Mouse (Mus musculus): ENCODE measurements at regions not wholly inside any gene's neighbourhood (a gene's known extent, or its start where the extent isn't known, plus 50 kb on each side); places are given as distances from the start of the nearest gene placed in this dataset.
A peak's percentile ranks its signal among the peaks of the same experiment; 100 is the strongest.

GRCm38 (mm10) chr10:8020916-8021705 is 65.1 kb upstream of the Tab2 start:
- Histone ChIP-seq H3K9ac (ENCODE audit: low read depth, low read length) (no peak overlapping the region), H3K4me3 (ENCODE audit: low read depth, low read length) (no peak overlapping the region), H3K4me1 (ENCODE audit: control insufficient read depth, insufficient read depth, low read length) (no peaks in the 10 kb centered on the region), H3K27ac (replicated peaks; ENCODE audit: low read depth, low read length) (no peak overlapping the region), H3K36me3 (ENCODE audit: control insufficient read depth, insufficient read depth, low read length) (no peaks in the 10 kb centered on the region), H3K4me2 (ENCODE audit: low read depth, low read length) (no peak overlapping the region), H3K27me3 (replicated peaks; ENCODE audit: control insufficient read depth, insufficient read depth, low read length) (no peaks in the 10 kb centered on the region), H3K9me3 (ENCODE audit: control insufficient read depth, low read length) (no peaks in the 10 kb centered on the region)
- DNase-seq (ENCODE audit: low spot score): no peak
- no peak for ATAC-seq (ENCODE audit: low read depth)
- 70% methylated on average over 4 of the region's 4 CpGs for WGBS

GRCm38 (mm10) chr10:8020113-8020512 is 64.1 kb upstream of the Tab2 start:
- DNase-seq (ENCODE audit: low spot score) (no peak), ATAC-seq (ENCODE audit: low read depth) (no peak)
- 86% methylated on average over 4 of the region's 4 CpGs for WGBS
- H3K36me3 ChIP-seq (ENCODE audit: control insufficient read depth, insufficient read depth, low read length): no peaks in the 10 kb centered on the region
- H3K4me2 ChIP-seq (ENCODE audit: low read depth, low read length): no peak overlapping the region
- no peaks in the 10 kb centered on the region for H3K4me1 ChIP-seq (ENCODE audit: control insufficient read depth, insufficient read depth, low read length)
- H3K4me3 ChIP-seq (ENCODE audit: low read depth, low read length): no peak overlapping the region
- H3K9ac ChIP-seq (ENCODE audit: low read depth, low read length): no peak overlapping the region
- no peaks in the 10 kb centered on the region for H3K9me3 ChIP-seq (ENCODE audit: control insufficient read depth, low read length)
- no peaks in the 10 kb centered on the region for H3K27me3 ChIP-seq (replicated peaks; ENCODE audit: control insufficient read depth, insufficient read depth, low read length)
- H3K27ac ChIP-seq (replicated peaks; ENCODE audit: low read depth, low read length): no peak overlapping the region

- DNase-seq (ENCODE audit: low spot score): no peak
- no peak overlapping the region for H3K4me3 ChIP-seq (ENCODE audit: low read depth, low read length)
- ATAC-seq (ENCODE audit: low read depth): 0 out of 2 replicates have a peak, but pooled peaks have one; percentile 26
- no peak overlapping the region for H3K27ac ChIP-seq (replicated peaks; ENCODE audit: low read depth, low read length)
- H3K4me2 ChIP-seq (ENCODE audit: low read depth, low read length): no peak overlapping the region
- no peaks in the 10 kb centered on the region for H3K36me3 ChIP-seq (ENCODE audit: control insufficient read depth, insufficient read depth, low read length)
- H3K9ac ChIP-seq (ENCODE audit: low read depth, low read length): no peak overlapping the region
- H3K9me3 ChIP-seq (ENCODE audit: control insufficient read depth, low read length): no peaks in the 10 kb centered on the region
- H3K4me1 ChIP-seq (ENCODE audit: control insufficient read depth, insufficient read depth, low read length): no peaks in the 10 kb centered on the region
- H3K27me3 ChIP-seq (replicated peaks; ENCODE audit: control insufficient read depth, insufficient read depth, low read length): no peaks in the 10 kb centered on the region
Measured at GRCm38 (mm10) chr10:8018229-8019026, 62.4 kb upstream of the Tab2 start.

GRCm38 (mm10) chr10:8016741-8017140 is 60.7 kb upstream of the Tab2 start:
- 74% methylated on average over 2 of the region's 2 CpGs for WGBS
- Histone ChIP-seq H3K27me3 (replicated peaks; ENCODE audit: control insufficient read depth, insufficient read depth, low read length) (no peaks in the 10 kb centered on the region), H3K27ac (replicated peaks; ENCODE audit: low read depth, low read length) (no peak overlapping the region), H3K9me3 (ENCODE audit: control insufficient read depth, low read length) (no peaks in the 10 kb centered on the region), H3K4me1 (ENCODE audit: control insufficient read depth, insufficient read depth, low read length) (no peaks in the 10 kb centered on the region), H3K36me3 (ENCODE audit: control insufficient read depth, insufficient read depth, low read length) (no peaks in the 10 kb centered on the region), H3K4me3 (ENCODE audit: low read depth, low read length) (no peak overlapping the region), H3K4me2 (ENCODE audit: low read depth, low read length) (no peak overlapping the region), H3K9ac (ENCODE audit: low read depth, low read length) (no peak overlapping the region)
- no peak for ATAC-seq (ENCODE audit: low read depth)
- DNase-seq (ENCODE audit: low spot score): no peak

- WGBS: 47% methylated on average over 4 of the region's 4 CpGs
- no peak for ATAC-seq (ENCODE audit: low read depth)
- no peak for DNase-seq (ENCODE audit: low spot score)
Measured at GRCm38 (mm10) chr10:8011744-8012143, 55.7 kb upstream of the Tab2 start.

GRCm38 (mm10) chr10:8011138-8011537 is 55.1 kb upstream of the Tab2 start:
- ATAC-seq (ENCODE audit: low read depth): no peak
- no peaks in the 10 kb centered on the region for H3K27me3 ChIP-seq (replicated peaks; ENCODE audit: control insufficient read depth, insufficient read depth, low read length)
- H3K9ac ChIP-seq (ENCODE audit: low read depth, low read length): no peak overlapping the region
- H3K36me3 ChIP-seq (ENCODE audit: control insufficient read depth, insufficient read depth, low read length): no peaks in the 10 kb centered on the region
- H3K4me3 ChIP-seq (ENCODE audit: low read depth, low read length): no peak overlapping the region
- no peak for DNase-seq (ENCODE audit: low spot score)
- 80% methylated on average over 9 of the region's 9 CpGs for WGBS
- H3K27ac ChIP-seq (replicated peaks; ENCODE audit: low read depth, low read length): no peak overlapping the region
- no peaks in the 10 kb centered on the region for H3K9me3 ChIP-seq (ENCODE audit: control insufficient read depth, low read length)
- no peaks in the 10 kb centered on the region for H3K4me1 ChIP-seq (ENCODE audit: control insufficient read depth, insufficient read depth, low read length)
- H3K4me2 ChIP-seq (ENCODE audit: low read depth, low read length): no peak overlapping the region

More at GRCm38 (mm10) chr10:8011744-8012143, 55.7 kb upstream of the Tab2 start:
- no peaks in the 10 kb centered on the region for H3K4me1 ChIP-seq (ENCODE audit: control insufficient read depth, insufficient read depth, low read length)
- H3K36me3 ChIP-seq (ENCODE audit: control insufficient read depth, insufficient read depth, low read length): no peaks in the 10 kb centered on the region
- no peak overlapping the region for H3K9ac ChIP-seq (ENCODE audit: low read depth, low read length)
- H3K9me3 ChIP-seq (ENCODE audit: control insufficient read depth, low read length): no peaks in the 10 kb centered on the region
- no peak overlapping the region for H3K27ac ChIP-seq (replicated peaks; ENCODE audit: low read depth, low read length)
- H3K27me3 ChIP-seq (replicated peaks; ENCODE audit: control insufficient read depth, insufficient read depth, low read length): no peaks in the 10 kb centered on the region
- H3K4me2 ChIP-seq (ENCODE audit: low read depth, low read length): no peak overlapping the region
- no peak overlapping the region for H3K4me3 ChIP-seq (ENCODE audit: low read depth, low read length)

GRCm38 (mm10) chr10:8009855-8010254 is 53.8 kb upstream of the Tab2 start:
- no peak for DNase-seq (ENCODE audit: low spot score)

GRCm38 (mm10) chr10:8007990-8008368 is 51.9 kb upstream of the Tab2 start:
- no peaks in the 10 kb centered on the region for H3K4me1 ChIP-seq (ENCODE audit: control insufficient read depth, insufficient read depth, low read length)
- no peak for ATAC-seq (ENCODE audit: low read depth)
- WGBS: 68% methylated on average over 3 of the region's 3 CpGs
- DNase-seq (ENCODE audit: low spot score): no peak
- H3K9me3 ChIP-seq (ENCODE audit: control insufficient read depth, low read length): no peaks in the 10 kb centered on the region
- no peaks in the 10 kb centered on the region for H3K27me3 ChIP-seq (replicated peaks; ENCODE audit: control insufficient read depth, insufficient read depth, low read length)
- no peak overlapping the region for H3K4me2 ChIP-seq (ENCODE audit: low read depth, low read length)
- H3K36me3 ChIP-seq (ENCODE audit: control insufficient read depth, insufficient read depth, low read length): no peaks in the 10 kb centered on the region
- no peak overlapping the region for H3K4me3 ChIP-seq (ENCODE audit: low read depth, low read length)
- H3K27ac ChIP-seq (replicated peaks; ENCODE audit: low read depth, low read length): no peak overlapping the region
- no peak overlapping the region for H3K9ac ChIP-seq (ENCODE audit: low read depth, low read length)

More at GRCm38 (mm10) chr10:8009855-8010254, 53.8 kb upstream of the Tab2 start:
- Histone ChIP-seq H3K4me1 (ENCODE audit: control insufficient read depth, insufficient read depth, low read length) (no peaks in the 10 kb centered on the region), H3K27me3 (replicated peaks; ENCODE audit: control insufficient read depth, insufficient read depth, low read length) (no peaks in the 10 kb centered on the region), H3K9me3 (ENCODE audit: control insufficient read depth, low read length) (no peaks in the 10 kb centered on the region), H3K4me3 (ENCODE audit: low read depth, low read length) (no peak overlapping the region), H3K4me2 (ENCODE audit: low read depth, low read length) (no peak overlapping the region), H3K36me3 (ENCODE audit: control insufficient read depth, insufficient read depth, low read length) (no peaks in the 10 kb centered on the region), H3K9ac (ENCODE audit: low read depth, low read length) (no peak overlapping the region), H3K27ac (replicated peaks; ENCODE audit: low read depth, low read length) (no peak overlapping the region)
- WGBS: 80% methylated on average over 1 of the region's 1 CpGs
- no peak for ATAC-seq (ENCODE audit: low read depth)

Measured in embryonic facial prominence, embryonic 14.5 days (tissue).